Mouse (Mus musculus): ENCODE data around the gene Krit1. TPM values are rescaled to one million over a fixed set of nuclear protein-coding genes. Genes with fewer than 3 reads are reported as not detected.
A peak's percentile ranks its signal among the peaks of the same experiment; 100 is the strongest.
"Not testable (repeated sequence)": the region's sequence is repeated elsewhere in the genome, so short reads cannot be mapped to it uniquely, and the experiment has no call there.

Krit1 gene
- polyA plus RNA-seq, 1 experiment from 2014 or later: 58.5 TPM

DNA sequence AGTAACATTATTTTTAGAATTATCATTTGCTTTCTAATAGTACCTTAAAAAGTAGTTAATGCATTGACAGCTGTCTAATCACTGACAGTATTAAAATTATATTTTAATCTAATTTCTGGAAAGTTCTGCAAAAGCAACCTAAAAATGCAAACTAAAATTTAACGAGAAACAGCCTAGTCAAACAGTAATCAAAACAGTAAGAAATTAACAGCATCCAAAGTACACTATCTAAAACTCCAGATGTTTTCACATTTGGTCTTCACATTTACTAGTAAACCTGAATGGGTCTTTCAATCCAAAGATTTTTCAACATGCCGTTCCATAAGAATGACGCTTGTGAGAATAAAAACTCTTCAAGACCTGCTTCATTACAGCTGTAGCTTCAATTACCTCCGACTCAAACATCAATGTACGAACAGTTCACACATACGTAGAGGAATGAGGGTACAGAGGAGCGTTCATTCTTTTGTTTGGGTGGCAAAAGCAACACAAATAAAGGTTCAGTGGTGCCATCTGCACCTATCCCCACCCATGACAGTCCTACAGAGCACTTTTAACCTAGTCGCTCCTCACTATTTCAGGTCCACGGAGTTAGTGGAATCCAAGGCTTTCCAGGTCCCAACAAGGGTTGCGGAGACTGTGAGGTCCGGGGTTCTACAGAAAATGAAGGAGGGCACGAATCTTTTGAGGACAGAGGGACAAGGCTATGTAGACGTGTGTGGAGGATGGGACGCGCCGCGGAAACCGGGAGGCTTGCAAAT, 1.1 kb upstream of the Krit1 start:
- H3K27ac ChIP-seq: peak overlapping the region; percentile 84; the same call in 1 of the 2 replicates
- WGBS: 4% methylated on average over 18 of the region's 18 CpGs
- peak overlapping the region; percentile 89 for H3K4me2 ChIP-seq (replicated peaks)
- H3K4me3 ChIP-seq: peak overlapping the region; percentile 84
- no peak; the same call in 1 of the 2 replicates for ATAC-seq (ENCODE audit: low FRiP score, low read depth)
- no peaks in the 10 kb centered on the region for H3K36me3 ChIP-seq
- H3K9ac ChIP-seq: peak overlapping the region; percentile 89
- H3K9me3 ChIP-seq: no peaks in the 10 kb centered on the region
- peaks cover 17% of the 10 kb centered on the region for H3K4me1 ChIP-seq
- no peaks in the 10 kb centered on the region for H3K27me3 ChIP-seq

DNA sequence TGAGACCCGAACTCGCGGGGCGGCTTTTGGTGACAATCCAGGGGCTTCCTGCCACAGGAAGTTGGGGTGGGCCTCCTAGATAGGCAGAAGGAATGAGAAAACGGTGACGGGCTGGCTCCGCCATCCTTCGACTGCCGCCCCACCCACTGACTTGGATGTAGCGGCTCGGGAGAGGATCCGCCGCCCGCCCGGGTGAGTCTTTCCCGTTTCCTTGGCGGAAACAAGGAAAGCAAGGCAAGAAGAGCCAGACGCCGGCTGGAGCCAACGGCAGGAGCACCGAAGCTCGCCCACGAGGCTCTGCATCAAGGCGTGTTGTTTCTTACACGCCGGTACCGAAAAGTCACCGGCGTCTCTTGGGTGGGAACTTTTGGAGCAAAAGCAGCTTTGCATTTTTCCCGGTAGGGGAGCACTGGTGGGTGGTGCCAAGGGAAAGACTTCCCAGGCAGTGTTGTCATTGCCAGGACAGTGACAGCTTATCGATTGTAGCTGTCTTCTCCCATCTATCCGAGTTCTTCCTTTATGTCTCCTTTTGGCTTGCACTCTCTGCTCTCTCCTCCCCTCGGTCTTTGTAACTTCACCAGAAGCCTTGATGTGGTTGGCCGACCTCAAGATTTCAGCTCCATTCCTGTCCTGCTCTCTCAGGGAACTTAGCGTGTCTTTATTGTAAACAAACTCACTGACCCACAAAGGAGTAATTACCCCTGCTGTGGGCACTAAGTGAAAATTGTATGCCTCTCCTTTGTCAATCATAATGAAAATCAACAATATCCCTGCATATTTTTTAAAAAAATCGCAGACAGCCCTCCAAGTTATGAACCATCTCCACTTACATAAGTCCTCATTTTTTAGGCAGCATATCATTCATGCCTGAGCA, 545 bp downstream of the Krit1 start:
- peaks cover 17% of the 10 kb centered on the region for H3K4me1 ChIP-seq
- H3K4me2 ChIP-seq (replicated peaks): peak overlapping the region; percentile 89
- H3K27ac ChIP-seq: peak overlapping the region; percentile 84
- peak overlapping the region; percentile 89 for H3K9ac ChIP-seq
- H3K27me3 ChIP-seq: no peaks in the 10 kb centered on the region
- peaks cover 3% of the 10 kb centered on the region; the same call in 1 of the 2 replicates for H3K36me3 ChIP-seq
- H3K4me3 ChIP-seq: peak overlapping the region; percentile 84
- no peaks in the 10 kb centered on the region for H3K9me3 ChIP-seq
- peak; percentile 79 for ATAC-seq (ENCODE audit: low FRiP score, low read depth)
- WGBS: under 1% methylated on average over 36 of the region's 36 CpGs

DNA sequence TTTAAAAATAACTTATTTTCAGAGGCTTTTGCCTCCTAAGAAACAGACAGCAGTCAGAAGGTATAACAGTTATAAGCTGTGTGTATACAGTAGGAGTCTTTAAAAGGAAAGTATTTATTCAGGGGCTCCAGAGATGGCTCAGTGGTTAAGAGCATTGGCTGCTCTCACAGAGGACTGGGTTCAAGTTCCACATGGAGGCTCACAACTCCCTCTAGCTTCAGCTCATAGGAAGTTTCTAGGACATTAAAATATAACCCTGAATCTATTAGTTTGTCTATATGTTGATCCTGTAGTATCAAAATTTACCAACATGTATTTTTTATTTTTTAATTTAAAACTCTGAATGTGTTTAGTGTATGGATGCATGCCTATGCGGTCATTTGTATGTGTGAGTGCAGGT, 5.5 kb downstream of the Krit1 start:
- H3K4me3 ChIP-seq: no peak overlapping the region
- no peak overlapping the region for H3K27ac ChIP-seq
- no peak overlapping the region for H3K4me2 ChIP-seq (replicated peaks)
- no peak for ATAC-seq (ENCODE audit: low FRiP score, low read depth)
- no peaks in the 10 kb centered on the region for H3K9me3 ChIP-seq
- peaks cover 19% of the 10 kb centered on the region for H3K36me3 ChIP-seq
- H3K27me3 ChIP-seq: no peaks in the 10 kb centered on the region
- no peak overlapping the region for H3K9ac ChIP-seq
- WGBS: 92% methylated on average over 1 of the region's 1 CpGs
- peaks cover 6% of the 10 kb centered on the region for H3K4me1 ChIP-seq

DNA sequence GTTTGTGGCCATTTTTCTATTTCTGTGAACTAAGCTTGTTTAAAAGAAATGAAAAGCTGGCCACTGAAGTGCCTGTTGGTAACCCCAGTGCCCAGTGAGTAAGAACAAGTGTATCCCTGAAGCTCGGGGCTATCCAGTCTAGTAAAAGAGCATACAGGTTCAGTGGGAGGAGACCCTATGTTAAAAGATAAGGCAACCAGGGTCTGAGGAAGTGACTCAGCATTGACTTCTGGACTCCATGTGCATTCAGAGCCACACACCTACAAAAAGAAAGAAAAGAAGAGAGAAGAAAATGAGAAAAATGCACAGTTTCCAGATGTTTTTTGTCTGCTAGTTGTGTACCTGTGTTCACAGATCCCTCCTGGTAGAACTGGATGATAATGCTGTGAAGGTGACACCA, 31.1 kb downstream of the Krit1 start:
- 0 out of 2 replicates have a peak, but pooled peaks cover 5% of the 10 kb centered on the region for H3K9me3 ChIP-seq
- peaks cover 47% of the 10 kb centered on the region for H3K36me3 ChIP-seq
- H3K9ac ChIP-seq: no peak overlapping the region
- no peaks in the 10 kb centered on the region for H3K27me3 ChIP-seq
- WGBS: 81% methylated on average over 1 of the region's 1 CpGs
- no peak overlapping the region for H3K27ac ChIP-seq
- ATAC-seq (ENCODE audit: low FRiP score, low read depth): no peak
- no peak overlapping the region for H3K4me2 ChIP-seq (replicated peaks)
- no peak overlapping the region for H3K4me3 ChIP-seq
- no peaks in the 10 kb centered on the region for H3K4me1 ChIP-seq

DNA sequence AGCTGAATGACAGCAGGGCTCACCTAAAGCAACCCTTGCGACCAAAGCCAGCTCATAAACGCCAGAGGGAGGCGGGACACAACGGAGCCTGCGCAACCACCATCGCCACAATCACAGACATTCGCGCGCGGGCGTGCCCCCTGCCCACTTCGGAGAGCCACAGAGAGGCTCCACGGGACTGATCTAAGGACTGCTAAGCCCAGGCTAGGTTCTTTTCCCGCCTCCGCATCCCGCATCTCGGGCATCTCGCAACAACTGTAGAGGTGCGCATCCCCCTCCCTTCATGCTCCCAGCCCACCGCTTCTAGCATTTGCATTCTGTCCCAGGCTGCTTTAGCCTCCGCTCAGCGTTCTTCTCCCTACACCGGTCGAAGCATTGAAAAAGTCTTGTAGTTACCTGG, 42.0 kb downstream of the Krit1 start, which contains the start of gene Lrrd1:
Lrrd1 (plus strand) TSS at position 148 of the 400 bp plus-strand sequence.
- Histone ChIP-seq H3K9me3 (no peaks in the 10 kb centered on the region), H3K27ac (no peak within 1 kb of the TSS), H3K4me2 (replicated peaks) (peak within 1 kb of the TSS; percentile 80), H3K36me3 (peaks cover 13% of the 10 kb centered on the region), H3K4me1 (peaks cover 5% of the 10 kb centered on the region; the same call in 1 of the 2 replicates), H3K9ac (peak within 1 kb of the TSS; percentile 62; the same call in 1 of the 2 replicates), H3K4me3 (peak within 1 kb of the TSS; percentile 44), H3K27me3 (peaks cover 3% of the 10 kb centered on the region; the same call in 1 of the 2 replicates)
- peak; percentile 28; the same call in 1 of the 2 replicates for ATAC-seq (ENCODE audit: low FRiP score, low read depth)
- WGBS: 6% methylated on average over 24 of the region's 24 CpGs

DNA sequence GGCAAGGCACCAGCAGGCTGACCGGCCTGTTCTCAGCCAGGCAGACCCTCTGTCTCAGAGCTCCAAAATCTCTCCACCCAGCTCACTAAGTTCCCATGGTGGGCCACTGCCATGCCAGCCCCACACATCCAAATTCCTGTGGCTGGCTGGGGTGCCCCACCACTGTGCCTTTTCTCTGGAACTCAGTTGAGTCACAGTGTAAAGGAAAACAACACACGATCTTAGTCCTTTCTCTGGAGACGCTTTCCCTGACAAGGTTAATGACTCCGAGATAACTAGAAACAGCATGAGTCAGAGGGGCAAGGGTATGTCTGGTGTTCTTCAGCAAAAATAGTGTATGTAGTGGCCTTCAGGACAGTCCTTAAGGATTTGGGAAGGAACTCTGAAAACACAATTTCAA, 67.2 kb downstream of the Krit1 start:
- Histone ChIP-seq H3K36me3 (no peaks in the 10 kb centered on the region), H3K4me2 (replicated peaks) (no peak overlapping the region), H3K4me1 (no peaks in the 10 kb centered on the region), H3K9ac (no peak overlapping the region), H3K27me3 (no peaks in the 10 kb centered on the region), H3K9me3 (no peaks in the 10 kb centered on the region), H3K4me3 (no peak overlapping the region), H3K27ac (no peak overlapping the region)
- no peak for ATAC-seq (ENCODE audit: low FRiP score, low read depth)
- WGBS: 67% methylated on average over 4 of the region's 4 CpGs

DNA sequence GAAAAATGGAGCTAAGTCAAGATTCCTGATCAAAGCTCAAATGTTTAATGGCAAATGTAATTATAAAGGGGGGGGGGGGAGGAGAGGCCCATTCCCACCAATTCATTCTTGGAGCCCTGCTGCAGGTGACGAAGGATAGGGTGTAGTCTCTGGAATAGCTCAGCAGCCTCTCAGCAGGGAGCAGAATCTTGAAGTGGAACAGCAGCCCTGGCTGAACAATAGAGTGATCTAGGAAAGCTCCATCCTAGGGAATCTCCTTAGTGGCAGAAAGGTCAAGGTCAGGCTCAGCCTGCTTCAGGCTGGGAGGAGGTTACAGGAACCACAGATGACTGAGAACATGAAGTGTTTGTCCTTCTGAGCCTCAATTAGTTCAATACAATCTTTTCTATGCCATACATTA, 69.4 kb downstream of the Krit1 start:
- no peaks in the 10 kb centered on the region for H3K36me3 ChIP-seq
- H3K4me1 ChIP-seq: no peaks in the 10 kb centered on the region
- no peak overlapping the region for H3K4me3 ChIP-seq
- H3K9me3 ChIP-seq: no peaks in the 10 kb centered on the region
- WGBS: 50% methylated on average over 1 of the region's 1 CpGs
- H3K4me2 ChIP-seq (replicated peaks): no peak overlapping the region
- H3K9ac ChIP-seq: no peak overlapping the region
- no peak for ATAC-seq (ENCODE audit: low FRiP score, low read depth)
- no peaks in the 10 kb centered on the region for H3K27me3 ChIP-seq
- no peak overlapping the region for H3K27ac ChIP-seq

DNA sequence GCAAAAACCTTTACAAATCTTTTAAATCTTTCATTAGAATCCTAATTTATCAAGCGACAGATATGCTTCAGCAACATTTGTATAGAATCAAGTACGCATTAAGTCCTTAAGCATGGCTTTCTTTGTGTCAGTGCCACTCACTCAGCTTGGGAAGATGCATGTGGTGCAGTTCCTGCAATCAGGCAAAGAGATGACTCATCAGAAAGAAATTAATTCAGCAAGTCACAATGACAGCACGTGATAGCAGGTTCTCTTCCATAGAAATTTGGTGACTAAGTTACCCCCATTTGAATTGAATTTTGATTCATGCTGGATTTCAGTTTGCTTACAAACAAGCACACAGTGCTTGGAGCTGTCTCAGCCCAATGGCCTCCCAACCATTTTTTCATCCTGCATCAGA, 70.5 kb downstream of the Krit1 start:
- Histone ChIP-seq H3K36me3 (no peaks in the 10 kb centered on the region), H3K9ac (no peak overlapping the region), H3K27me3 (no peaks in the 10 kb centered on the region), H3K4me3 (no peak overlapping the region), H3K4me2 (replicated peaks) (no peak overlapping the region), H3K9me3 (no peaks in the 10 kb centered on the region), H3K4me1 (no peaks in the 10 kb centered on the region), H3K27ac (no peak overlapping the region)
- WGBS: 87% methylated on average over 3 of the region's 3 CpGs
- no peak for ATAC-seq (ENCODE audit: low FRiP score, low read depth)

DNA sequence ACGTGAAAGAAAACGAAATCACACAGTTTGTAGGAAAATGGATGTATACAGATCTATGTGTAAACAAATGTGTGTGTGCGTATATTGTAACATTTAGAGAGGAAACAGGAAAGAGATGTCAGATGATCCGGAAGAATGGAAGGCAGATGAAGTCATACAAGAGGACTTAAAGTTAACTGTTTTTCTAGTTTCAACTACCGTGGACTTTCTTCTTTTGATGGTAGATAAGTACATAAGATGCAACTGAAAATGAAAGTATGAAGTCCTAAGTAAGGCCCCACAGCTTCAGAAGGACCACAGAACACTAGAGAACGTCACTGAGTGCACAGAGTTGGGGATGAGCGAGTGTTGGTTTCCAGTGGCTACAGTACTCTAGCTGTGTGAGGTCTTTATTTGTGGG, 83.9 kb downstream of the Krit1 start:
- H3K9me3 ChIP-seq; H3K9ac ChIP-seq; ATAC-seq (ENCODE audit: low FRiP score, low read depth); H3K4me3 ChIP-seq; H3K4me2 ChIP-seq (replicated peaks); H3K36me3 ChIP-seq; H3K27ac ChIP-seq; H3K27me3 ChIP-seq; H3K4me1 ChIP-seq: not testable (repeated sequence)
- 91% methylated on average over 7 of the region's 7 CpGs for WGBS

DNA sequence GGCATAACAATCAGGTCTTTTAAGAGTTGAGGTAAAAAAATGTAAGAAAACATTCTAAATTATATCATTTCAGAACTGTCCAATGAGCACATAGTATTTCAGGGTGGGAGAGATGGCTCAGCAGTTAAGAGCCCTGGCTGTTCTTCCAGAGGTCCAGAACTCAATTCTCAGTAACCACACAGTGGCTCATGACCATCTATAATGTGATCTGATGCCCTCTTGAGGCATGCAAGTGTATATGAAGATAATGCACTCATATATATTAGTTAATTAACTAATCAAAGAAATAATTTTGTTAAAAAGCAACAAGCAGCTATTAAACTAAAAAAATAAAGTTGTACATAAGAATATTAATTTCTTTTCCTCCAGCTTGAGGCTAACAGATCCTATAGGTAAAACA, 86.2 kb downstream of the Krit1 start:
- Histone ChIP-seq H3K9me3 (no peaks in the 10 kb centered on the region), H3K4me2 (replicated peaks) (no peak overlapping the region), H3K27ac (no peak overlapping the region), H3K4me1 (peaks cover 3% of the 10 kb centered on the region; the same call in 1 of the 2 replicates), H3K36me3 (0 out of 2 replicates have a peak, but pooled peaks cover 3% of the 10 kb centered on the region), H3K4me3 (no peak overlapping the region), H3K27me3 (no peaks in the 10 kb centered on the region), H3K9ac (no peak overlapping the region)
- no peak for ATAC-seq (ENCODE audit: low FRiP score, low read depth)

DNA sequence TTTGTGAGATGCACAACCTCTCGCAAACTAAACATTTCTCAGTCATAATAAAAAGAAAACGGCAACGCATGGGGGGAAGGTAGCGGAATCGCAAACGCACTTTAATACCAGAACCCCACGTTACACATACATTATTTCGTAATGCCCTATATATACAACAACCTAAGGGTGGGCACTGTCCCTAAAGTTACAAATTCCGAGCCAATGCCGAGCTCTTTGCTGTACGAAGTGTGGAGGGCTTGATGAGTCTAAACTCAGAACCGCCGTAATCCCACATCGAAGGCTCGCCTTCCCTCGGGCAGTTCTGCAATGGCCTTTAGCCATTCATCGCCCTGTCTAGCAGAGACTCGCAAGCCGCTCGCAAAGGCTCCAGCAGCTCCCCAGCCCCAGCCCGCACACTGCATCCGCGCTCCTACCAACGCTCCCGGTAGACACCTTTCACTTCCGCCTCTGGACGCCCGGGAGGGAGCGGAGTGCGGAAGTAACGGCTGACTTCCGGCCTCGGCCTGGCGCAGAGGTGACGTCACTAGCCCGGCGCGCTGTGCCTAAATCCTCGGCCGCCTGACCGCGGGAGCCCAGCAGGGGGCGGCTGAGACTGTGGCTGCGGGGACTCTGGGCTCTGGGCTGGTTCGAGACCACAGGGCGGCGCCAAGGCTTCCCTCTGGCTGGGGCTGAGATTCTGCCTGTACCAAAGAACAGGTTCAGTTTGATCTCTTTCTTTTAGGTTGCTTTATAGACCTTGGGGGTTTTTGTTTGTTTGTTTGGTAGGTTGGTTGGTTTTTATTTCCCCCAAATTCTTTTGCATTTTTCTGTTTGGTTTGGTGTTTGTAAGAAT, 90.7 kb downstream of the Krit1 start, which contains the start of gene Mterf1a:
Mterf1a (minus strand) TSS at position 475 of the 835 bp plus-strand sequence.
- peak; percentile 99 for ATAC-seq (ENCODE audit: low FRiP score, low read depth)
- peak within 1 kb of the TSS; percentile 62 for H3K9ac ChIP-seq
- not testable (repeated sequence) for H3K27ac ChIP-seq, H3K36me3 ChIP-seq, H3K4me1 ChIP-seq, H3K27me3 ChIP-seq, H3K9me3 ChIP-seq
- WGBS: 4% methylated on average over 7 of the region's 47 CpGs
- H3K4me3 ChIP-seq: peak within 1 kb of the TSS; percentile 48
- H3K4me2 ChIP-seq (replicated peaks): peak within 1 kb of the TSS; percentile 69
